Comparison of ENCODE assay signal across 8 mouse cellular contexts in the genomic region with DNA sequence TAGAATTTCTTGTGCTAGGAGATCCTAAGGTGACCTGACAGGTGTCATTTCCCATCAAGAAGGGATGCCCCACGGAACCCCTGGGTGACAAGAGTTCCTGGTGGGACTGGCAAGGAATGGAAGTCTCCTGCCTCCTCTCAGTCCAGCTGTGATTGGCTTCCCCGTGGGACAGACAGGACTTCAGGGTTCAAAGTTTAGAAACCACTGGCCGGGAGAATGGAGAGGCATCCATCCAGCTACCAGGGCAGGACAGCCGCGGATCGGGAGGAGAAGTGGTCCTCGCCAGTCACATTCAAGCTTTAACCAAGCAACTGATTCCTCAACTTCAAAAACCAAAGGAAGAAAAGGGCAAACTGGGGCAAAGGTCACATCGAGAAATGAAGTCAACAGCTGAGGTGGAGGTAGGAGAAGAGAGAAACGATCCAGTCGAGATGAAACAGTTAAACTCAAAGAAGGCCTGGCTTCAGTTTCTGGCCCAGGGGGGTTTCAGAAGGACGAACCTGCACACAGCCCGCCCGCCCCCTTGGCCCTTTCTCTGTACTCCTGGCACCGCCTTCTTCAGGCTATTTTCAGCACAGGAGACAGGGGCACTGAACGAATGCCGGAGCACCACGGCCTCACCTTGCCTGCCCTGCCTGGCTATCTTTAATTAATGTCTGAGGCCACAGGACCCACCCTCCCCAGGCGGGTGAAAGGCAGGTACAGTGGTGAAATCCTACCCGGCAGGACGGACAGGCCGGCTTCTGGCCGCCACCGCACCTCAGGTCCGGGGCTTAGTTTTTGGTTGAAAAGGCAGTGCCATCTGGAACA. TPM values are rescaled to one million over a fixed set of nuclear protein-coding genes. Genes with fewer than 3 reads are reported as not detected.
A peak's percentile ranks its signal among the peaks of the same experiment; 100 is the strongest.
DNase-seq lines count a peak whose midpoint lies in the region; ATAC-seq and TF ChIP-seq lines count a peak whose summit lies in the region.

No protein-coding gene starts in this region.

- H3K4me2 ChIP-seq in embryonic facial prominence, embryonic 12.5 days (replicated peaks): peak overlapping the region; percentile 95
- peak overlapping the region; percentile 89 for H3K4me2 ChIP-seq in hindbrain, postnatal 0 days (ENCODE audit: low read depth, low read length)
- H3K4me2 ChIP-seq in liver, embryonic 12.5 days: peak overlapping the region; percentile 99

- H3K9me3 ChIP-seq in embryonic facial prominence, embryonic 12.5 days: no peaks in the 10 kb centered on the region
- no peaks in the 10 kb centered on the region for H3K9me3 ChIP-seq in hindbrain, postnatal 0 days (ENCODE audit: low read length)
- H3K9me3 ChIP-seq in liver, embryonic 12.5 days (replicated peaks): no peaks in the 10 kb centered on the region

- ATAC-seq in embryonic facial prominence, embryonic 12.5 days (ENCODE audit: insufficient number of reproducible peaks, insufficient read depth, low FRiP score, low TSS enrichment): no peak
- ATAC-seq in hindbrain, postnatal 0 days: no peak
- no peak for ATAC-seq in liver, embryonic 12.5 days

- TF ChIP-seq CTCF in hindbrain, postnatal 0 days (IDR thresholded peaks at IDR 0.05; ENCODE audit: low read depth): no peak

- H3K27ac ChIP-seq in embryonic facial prominence, embryonic 12.5 days: no peak overlapping the region
- H3K27ac ChIP-seq in hindbrain, postnatal 0 days: no peak overlapping the region
- no peak overlapping the region for H3K27ac ChIP-seq in liver, embryonic 12.5 days

- H3K4me1 ChIP-seq in embryonic facial prominence, embryonic 12.5 days: peaks cover 56% of the 10 kb centered on the region
- H3K4me1 ChIP-seq in hindbrain, postnatal 0 days (ENCODE audit: insufficient read depth, low read length): peaks cover 37% of the 10 kb centered on the region
- peaks cover 97% of the 10 kb centered on the region for H3K4me1 ChIP-seq in liver, embryonic 12.5 days

- 40% methylated on average over 24 of the region's 24 CpGs for WGBS in embryonic facial prominence, embryonic 12.5 days
- 61% methylated on average over 24 of the region's 24 CpGs for WGBS in hindbrain, postnatal 0 days
- 76% methylated on average over 24 of the region's 24 CpGs for WGBS in liver, embryonic 12.5 days (ENCODE audit: insufficient replicate concordance)

- no peaks in the 10 kb centered on the region for H3K27me3 ChIP-seq in embryonic facial prominence, embryonic 12.5 days
- no peaks in the 10 kb centered on the region for H3K27me3 ChIP-seq in hindbrain, postnatal 0 days (ENCODE audit: insufficient read depth, low read length)
- H3K27me3 ChIP-seq in liver, embryonic 12.5 days (replicated peaks): peaks cover 8% of the 10 kb centered on the region

- H3K36me3 ChIP-seq in embryonic facial prominence, embryonic 12.5 days: 0 out of 2 replicates have a peak, but pooled peaks cover 6% of the 10 kb centered on the region
- no peaks in the 10 kb centered on the region for H3K36me3 ChIP-seq in hindbrain, postnatal 0 days (ENCODE audit: insufficient read depth, low read length)
- H3K36me3 ChIP-seq in liver, embryonic 12.5 days: peaks cover 30% of the 10 kb centered on the region

- peak; percentile 45 for DNase-seq in gastrocnemius, adult 18-20 months (ENCODE audit: low spot score)
- DNase-seq in gastrocnemius, postnatal 4 days (ENCODE audit: low spot score in 2 of 2): no peak
- no peak for DNase-seq in hindbrain, postnatal 0 days (ENCODE audit: low spot score)
- no peak for DNase-seq in adrenal gland, postnatal 25 days
- DNase-seq in urinary bladder, adult 2 months (ENCODE audit: low spot score): no peak
- DNase-seq in layer of hippocampus, postnatal 14 days (ENCODE audit: low spot score in 2 of 2): no peak

- H3K4me3 ChIP-seq in embryonic facial prominence, embryonic 12.5 days: peak overlapping the region; percentile 94
- 0 out of 2 replicates have a peak overlapping the region, but pooled peaks have one; percentile 86 for H3K4me3 ChIP-seq in hindbrain, postnatal 0 days (ENCODE audit: low read length)
- H3K4me3 ChIP-seq in liver, embryonic 12.5 days: no peak overlapping the region

- no peak overlapping the region; the same call in 1 of the 2 replicates for H3K9ac ChIP-seq in embryonic facial prominence, embryonic 12.5 days
- no peak overlapping the region for H3K9ac ChIP-seq in hindbrain, postnatal 0 days (replicated peaks; ENCODE audit: low read length)
- no peak overlapping the region for H3K9ac ChIP-seq in liver, embryonic 12.5 days

RNA-seq across cellular contexts. Expression of gene Snx18, which starts 6.0 kb away (rescaled TPM):
- 10 to 100 TPM in 1 of 2 experiments, 1 to 10 TPM in 1; 9.2 to 11.3 TPM for total RNA-seq in gastrocnemius, adult 18-20 months (2021)
- total RNA-seq in gastrocnemius, postnatal 4 days (2021): 10 to 100 TPM; 30.7 to 36.4 TPM
- polyA plus RNA-seq in embryonic facial prominence, embryonic 12.5 days (2016; fragmentation: Nextera tagmentation; extraction: Ambion mirVana): 42.2 and 44.6 TPM in 2 replicates
- total RNA-seq in hindbrain, postnatal 0 days (2014; rRNA removed): 38.2 and 44.4 TPM in 2 replicates
- 11.1 and 11.5 TPM in 2 replicates for polyA plus RNA-seq in hindbrain, postnatal 0 days (2015; fragmentation: Nextera tagmentation; extraction: Ambion mirVana)
- polyA plus RNA-seq in liver, embryonic 12.5 days (2016; fragmentation: Nextera tagmentation; extraction: Ambion mirVana): 12.3 and 12.8 TPM in 2 replicates
- total RNA-seq in adrenal gland, postnatal 25 days (2021): 21.2 and 23.2 TPM in 2 replicates
- 33.5 and 34.8 TPM in 2 replicates for polyA plus RNA-seq in urinary bladder, adult 2 months (2012; rRNA removed)
- 10 to 100 TPM; 26.6 to 29.4 TPM for total RNA-seq in layer of hippocampus, postnatal 14 days (2021)

RNA-seq across cellular contexts. Expression of gene Hspb3, which starts 51.1 kb away (rescaled TPM):
- 10 to 100 TPM; 47.7 to 56.6 TPM for total RNA-seq in gastrocnemius, adult 18-20 months (2021)
- 10 to 100 TPM; 79.4 to 87.2 TPM for total RNA-seq in gastrocnemius, postnatal 4 days (2021)
- 2.3 TPM in 2 replicates for polyA plus RNA-seq in embryonic facial prominence, embryonic 12.5 days (2016; fragmentation: Nextera tagmentation; extraction: Ambion mirVana)
- 0.21 and 0.47 TPM in 2 replicates for total RNA-seq in hindbrain, postnatal 0 days (2014; rRNA removed)
- polyA plus RNA-seq in hindbrain, postnatal 0 days (2015; fragmentation: Nextera tagmentation; extraction: Ambion mirVana): 0.55 and 1.1 TPM in 2 replicates
- polyA plus RNA-seq in liver, embryonic 12.5 days (2016; fragmentation: Nextera tagmentation; extraction: Ambion mirVana): 0.15 and 0.18 TPM in 2 replicates
- total RNA-seq in adrenal gland, postnatal 25 days (2021): not detected in 2 replicates
- not detected in 2 replicates for polyA plus RNA-seq in urinary bladder, adult 2 months (2012; rRNA removed)
- total RNA-seq in layer of hippocampus, postnatal 14 days (2021): 1 to 10 TPM; 1.2 to 1.5 TPM

Comparison
In these comparisons a context has a peak if more than half of its experiments do, and no peak if none do; other contexts are left out.
1. RNA of gene Hspb3, which starts 51.1 kb away (total RNA-seq): 79.4 to 87.2 TPM in gastrocnemius, postnatal 4 days and 47.7 to 56.6 TPM in gastrocnemius, adult 18-20 months; 1.2 to 1.5 TPM in layer of hippocampus, postnatal 14 days, 0.21 to 0.47 TPM in hindbrain, postnatal 0 days and not detected in adrenal gland, postnatal 25 days; every median in the first group is over 10 times any median in the second.
2. Peak in every context shown above with its lines, with median percentiles within 50 percentile points of each other: H3K4me2 ChIP-seq.